Mouse (Mus musculus) embryonic facial prominence, embryonic 13.5 days (tissue): Measurements from ENCODE around the gene Prss8. TPM values are rescaled to one million over a fixed set of nuclear protein-coding genes. Genes with fewer than 3 reads are reported as not detected.

Source experiments
- ATAC-seq: fragments of 200-750 bp; cut with Nextera tagmentation; 2 replicates; pipeline ENCODE4 v1.8.0; 2017; ENCODE audit warnings: low read depth; ENCODE audit not compliant: insufficient number of reproducible peaks, insufficient read depth, low FRiP score, low TSS enrichment
- H3K27ac ChIP-seq: fragments of 300-500 bp; sonication (generic); 2 replicates; pipeline ENCODE4 v1.5.1; 2015; ENCODE audit warnings: moderate library complexity, mild to moderate bottlenecking, inconsistent platforms
- H3K27me3 ChIP-seq: fragments of 300-500 bp; sonication (generic); 2 replicates; pipeline ENCODE4 v1.6.1; 2015; ENCODE audit warnings: mild to moderate bottlenecking, inconsistent platforms
- H3K36me3 ChIP-seq: fragments of 300-500 bp; sonication (generic); 2 replicates; pipeline ENCODE4 v1.6.1; 2015; ENCODE audit warnings: mild to moderate bottlenecking, inconsistent platforms
- H3K4me1 ChIP-seq: fragments of 300-500 bp; sonication (generic); 2 replicates; pipeline ENCODE4 v1.6.1; 2015; ENCODE audit warnings: inconsistent platforms
- H3K4me2 ChIP-seq: fragments of 300-500 bp; sonication (generic); 2 replicates; pipeline ENCODE4 v1.6.1; 2015; ENCODE audit warnings: moderate library complexity, mild to moderate bottlenecking, inconsistent platforms
- H3K4me3 ChIP-seq: fragments of 300-500 bp; sonication (generic); 2 replicates; pipeline ENCODE4 v1.5.1; 2015; ENCODE audit warnings: mild to moderate bottlenecking, inconsistent platforms
- H3K9ac ChIP-seq: fragments of 300-500 bp; sonication (generic); 2 replicates; pipeline ENCODE4 v1.6.1; 2015; ENCODE audit warnings: mild to moderate bottlenecking, inconsistent platforms
- H3K9me3 ChIP-seq: fragments of 300-500 bp; sonication (generic); 2 replicates; pipeline ENCODE4 v1.6.1; 2016; ENCODE audit warnings: inconsistent platforms
- WGBS: fragments of 180-500 bp; shearing (Covaris S2); methylation state at CpG from one replicate; pipeline ENCODE4 v1.1.7; 2015; ENCODE audit warnings: mixed read lengths; 5-methylcytosine and 5-hydroxymethylcytosine counted together
- polyA plus RNA-seq: library from polyadenylated mRNA; unstranded; fragments of >200 nt; fragmentation: Nextera tagmentation; extraction: Ambion mirVana; gene quantifications from 2 replicates; pipeline ENCODE4 v1.2.1, GENCODE M21; 2015

Gene Prss8
- polyA plus RNA-seq: 8.7 and 14.0 TPM in 2 replicates

- Histone ChIP-seq H3K27me3 (peaks cover 32% of the 10 kb centered on the region), H3K27ac (peak within 1 kb of the TSS; percentile 22; the same call in 1 of the 2 replicates), H3K9me3 (no peaks in the 10 kb centered on the region), H3K36me3 (peaks cover 22% of the 10 kb centered on the region), H3K4me1 (peaks cover 35% of the 10 kb centered on the region), H3K9ac (peak within 1 kb of the TSS; percentile 70), H3K4me3 (peak within 1 kb of the TSS; percentile 43), H3K4me2 (peak within 1 kb of the TSS; percentile 60)
- no peak for ATAC-seq
- WGBS: 6% methylated on average over 6 of the region's 6 CpGs
These were observed at the start of gene Prss8 for GRCm38 (mm10) chr7:127929923-127930322. TSS of gene Prss8 (minus strand) at chr7:127930104.

GRCm38 (mm10) chr7:127978856-127979255, 49.0 kb upstream of the Prss8 start:
- H3K27me3 ChIP-seq: no peaks in the 10 kb centered on the region
- H3K27ac ChIP-seq: no peak overlapping the region
- ATAC-seq: no peak
- H3K9ac ChIP-seq: no peak overlapping the region
- no peak overlapping the region for H3K4me2 ChIP-seq
- 94% methylated on average over 2 of the region's 2 CpGs for whole genome bisulfite sequencing
- no peaks in the 10 kb centered on the region for H3K4me1 ChIP-seq
- H3K4me3 ChIP-seq: no peak overlapping the region
- H3K36me3 ChIP-seq: peaks cover 98% of the 10 kb centered on the region
- no peaks in the 10 kb centered on the region for H3K9me3 ChIP-seq

- no peaks in the 10 kb centered on the region for H3K9me3 ChIP-seq
- no peak overlapping the region for H3K27ac ChIP-seq
- no peak overlapping the region for H3K9ac ChIP-seq
- H3K4me2 ChIP-seq: no peak overlapping the region
- peaks cover 12% of the 10 kb centered on the region for H3K4me1 ChIP-seq
- H3K27me3 ChIP-seq: no peaks in the 10 kb centered on the region
- peaks cover 95% of the 10 kb centered on the region for H3K36me3 ChIP-seq
- H3K4me3 ChIP-seq: no peak overlapping the region
- no peak for ATAC-seq
- 79% methylated on average over 2 of the region's 2 CpGs for WGBS
These were observed 44.6 kb upstream of the Prss8 start for GRCm38 (mm10) chr7:127974413-127974930.

GRCm38 (mm10) chr7:127967922-127968828, 38.3 kb upstream of the Prss8 start:
- under 1% methylated on average over 42 of the region's 42 CpGs for WGBS
- Histone ChIP-seq H3K9ac (peak overlapping the region; percentile 98), H3K4me3 (peak overlapping the region; percentile 88), H3K4me1 (peaks cover 24% of the 10 kb centered on the region), H3K27ac (peak overlapping the region; percentile 97), H3K27me3 (no peaks in the 10 kb centered on the region), H3K36me3 (peaks cover 35% of the 10 kb centered on the region), H3K4me2 (peak overlapping the region; percentile 85), H3K9me3 (no peaks in the 10 kb centered on the region)
- no peak for ATAC-seq

- under 1% methylated on average over 92 of the region's 92 CpGs for WGBS
- ATAC-seq: peak; percentile 92
- peak within 1 kb of the TSS; percentile 98 for H3K9ac ChIP-seq
- no peaks in the 10 kb centered on the region for H3K27me3 ChIP-seq
- H3K4me1 ChIP-seq: peaks cover 20% of the 10 kb centered on the region
- H3K9me3 ChIP-seq: no peaks in the 10 kb centered on the region
- peak within 1 kb of the TSS; percentile 85 for H3K4me2 ChIP-seq
- peak within 1 kb of the TSS; percentile 97 for H3K27ac ChIP-seq
- peaks cover 26% of the 10 kb centered on the region for H3K36me3 ChIP-seq
- peak within 1 kb of the TSS; percentile 88 for H3K4me3 ChIP-seq
These were observed 37.4 kb upstream of the Prss8 start, which contains the start of gene Fus for GRCm38 (mm10) chr7:127967004-127967921. TSS of gene Fus (plus strand) at chr7:127967457.

- ATAC-seq: no peak
- peak overlapping the region; percentile 97 for H3K27ac ChIP-seq
These were observed 36.5 kb upstream of the Prss8 start for GRCm38 (mm10) chr7:127966371-127966918.

DNA sequence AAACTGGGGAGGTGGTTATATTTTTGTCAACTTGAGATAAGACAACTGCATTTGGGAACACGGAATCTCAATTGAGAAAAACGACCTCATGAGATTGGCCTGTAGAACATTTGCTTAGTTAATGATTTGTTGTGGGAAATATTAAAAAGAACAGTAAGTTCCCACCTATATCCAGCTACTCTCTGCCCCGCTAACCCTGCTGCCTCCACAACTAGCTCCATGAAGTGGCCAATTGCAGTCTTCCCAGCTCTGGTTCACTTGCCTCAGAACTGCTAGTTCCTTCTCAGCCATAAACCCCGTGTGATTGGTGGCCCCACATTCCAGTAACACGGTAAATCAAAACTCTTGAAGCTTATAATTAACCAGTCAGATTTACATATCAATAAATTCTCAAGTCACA, 29.5 kb upstream of the Prss8 start:
- H3K27me3 ChIP-seq: no peaks in the 10 kb centered on the region
- no peak overlapping the region for H3K27ac ChIP-seq
- H3K36me3 ChIP-seq: no peaks in the 10 kb centered on the region
- WGBS: 62% methylated on average over 5 of the region's 5 CpGs
- no peak for ATAC-seq
- H3K4me3 ChIP-seq: no peak overlapping the region
- H3K4me1 ChIP-seq: no peaks in the 10 kb centered on the region
- no peak overlapping the region for H3K4me2 ChIP-seq
- no peak overlapping the region for H3K9ac ChIP-seq
- no peaks in the 10 kb centered on the region for H3K9me3 ChIP-seq

More at GRCm38 (mm10) chr7:127966371-127966918, 36.5 kb upstream of the Prss8 start:
- H3K9ac ChIP-seq: peak overlapping the region; percentile 98
- H3K4me1 ChIP-seq: peaks cover 18% of the 10 kb centered on the region
- H3K4me2 ChIP-seq: peak overlapping the region; percentile 56
- no peaks in the 10 kb centered on the region for H3K27me3 ChIP-seq
- H3K9me3 ChIP-seq: no peaks in the 10 kb centered on the region
- H3K4me3 ChIP-seq: peak overlapping the region; percentile 88
- 6% methylated on average over 10 of the region's 10 CpGs for WGBS
- peaks cover 18% of the 10 kb centered on the region for H3K36me3 ChIP-seq

- Histone ChIP-seq H3K4me3 (no peak overlapping the region), H3K9me3 (no peaks in the 10 kb centered on the region), H3K27me3 (0 out of 2 replicates have a peak, but pooled peaks cover 4% of the 10 kb centered on the region), H3K9ac (no peak overlapping the region), H3K4me2 (no peak overlapping the region), H3K27ac (no peak overlapping the region), H3K36me3 (no peaks in the 10 kb centered on the region), H3K4me1 (no peaks in the 10 kb centered on the region)
- 42% methylated on average over 13 of the region's 13 CpGs for WGBS
- no peak for ATAC-seq
These were observed 23.1 kb upstream of the Prss8 start for GRCm38 (mm10) chr7:127952864-127953581.

- Histone ChIP-seq H3K9me3 (no peaks in the 10 kb centered on the region), H3K4me1 (0 out of 2 replicates have a peak, but pooled peaks cover 4% of the 10 kb centered on the region), H3K27ac (no peak within 1 kb of the TSS), H3K27me3 (peaks cover 43% of the 10 kb centered on the region), H3K36me3 (no peaks in the 10 kb centered on the region), H3K4me3 (no peak within 1 kb of the TSS), H3K4me2 (no peak within 1 kb of the TSS), H3K9ac (no peak within 1 kb of the TSS)
- no peak; the same call in 1 of the 2 replicates for ATAC-seq
- 76% methylated on average over 6 of the region's 6 CpGs for WGBS
These were observed 16.6 kb upstream of the Prss8 start, which contains the start of gene Prss36 for GRCm38 (mm10) chr7:127946470-127947023. TSS of gene Prss36 (minus strand) at chr7:127946725.

GRCm38 (mm10) chr7:127944614-127945013, 14.7 kb upstream of the Prss8 start:
- H3K27me3 ChIP-seq: peaks cover 39% of the 10 kb centered on the region
- no peaks in the 10 kb centered on the region for H3K36me3 ChIP-seq
- no peaks in the 10 kb centered on the region for H3K9me3 ChIP-seq
- 13% methylated on average over 23 of the region's 23 CpGs for WGBS
- no peak for ATAC-seq
- H3K9ac ChIP-seq: 0 out of 2 replicates have a peak overlapping the region, but pooled peaks have one; percentile 22
- peak overlapping the region; percentile 39 for H3K4me2 ChIP-seq
- no peak overlapping the region for H3K27ac ChIP-seq
- peak overlapping the region; percentile 11 for H3K4me3 ChIP-seq
- 0 out of 2 replicates have a peak, but pooled peaks cover 4% of the 10 kb centered on the region for H3K4me1 ChIP-seq
